Mouse (Mus musculus): ENCODE measurements around the gene Gm3532. TPM values are rescaled to one million over a fixed set of nuclear protein-coding genes. Genes with fewer than 3 reads are reported as not detected.
"Not testable (repeated sequence)": the region's sequence is repeated elsewhere in the genome, so short reads cannot be mapped to it uniquely, and the experiment has no call there.

The Gm3532 gene
- polyA plus RNA-seq (2015; fragmentation: Nextera tagmentation; extraction: Ambion mirVana) = not detected in 2 replicates

- WGBS = no CpG with 5 or more reads among the region's 2 CpGs
Observed at GRCm38 (mm10) chr14:5538196-5538595, at the start of gene Gm3532. TSS of gene Gm3532 (plus strand) at chr14:5538496.

DNA sequence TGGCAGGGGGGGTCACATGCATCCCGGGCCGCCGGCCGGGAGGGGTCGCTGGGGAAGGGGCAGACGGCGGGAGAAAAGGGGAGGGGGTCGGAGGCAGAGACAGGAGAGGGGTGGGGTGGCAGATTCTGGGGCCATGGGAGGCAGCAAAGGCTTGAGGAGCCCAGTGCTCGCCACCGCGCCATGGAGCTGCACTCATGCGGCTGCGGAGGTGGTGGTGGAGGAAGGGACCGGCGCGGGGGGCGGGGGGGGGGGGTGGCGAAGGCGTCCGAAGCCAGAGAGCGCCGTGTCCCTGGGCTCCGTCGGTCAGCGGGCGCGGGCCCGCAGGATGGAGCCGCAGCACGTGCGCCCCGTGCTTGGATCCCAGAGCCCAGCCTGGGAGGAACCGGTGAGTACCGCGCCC is 36.9 kb upstream of the Gm3532 start, which contains the start of gene Gm3488:
Gene Gm3488 (plus strand): TSS at position 301 of the 400 bp plus-strand sequence.
- H3K27ac ChIP-seq; H3K9ac ChIP-seq; H3K4me1 ChIP-seq (replicated peaks); ATAC-seq (ENCODE audit: low FRiP score); H3K4me2 ChIP-seq; H3K4me3 ChIP-seq; H3K36me3 ChIP-seq; H3K27me3 ChIP-seq; H3K9me3 ChIP-seq: not testable (repeated sequence)
- no CpG with 5 or more reads among the region's 35 CpGs for WGBS

More at GRCm38 (mm10) chr14:5538196-5538595, at the start of gene Gm3532:
- not testable (repeated sequence) for H3K27me3 ChIP-seq; H3K9ac ChIP-seq; H3K36me3 ChIP-seq; H3K4me1 ChIP-seq (replicated peaks); H3K9me3 ChIP-seq; H3K27ac ChIP-seq; H3K4me3 ChIP-seq; H3K4me2 ChIP-seq; ATAC-seq (ENCODE audit: low FRiP score)

Other genes with a start within 250 kb of the Gm3532 start
- gene Gm3542, start 203.6 kb upstream of the Gm3532 start, polyA plus RNA-seq (2015; fragmentation: Nextera tagmentation; extraction: Ambion mirVana) = not detected in 2 replicates
- 1.4 and 1.6 TPM in 2 replicates for gene Gm3500, start 149.4 kb upstream of the Gm3532 start, polyA plus RNA-seq (2015; fragmentation: Nextera tagmentation; extraction: Ambion mirVana)
- gene Gm3194, start 83.0 kb upstream of the Gm3532 start, polyA plus RNA-seq (2015; fragmentation: Nextera tagmentation; extraction: Ambion mirVana) = 2.8 and 3.2 TPM in 2 replicates
- gene Gm8246, start 60.7 kb upstream of the Gm3532 start, polyA plus RNA-seq (2015; fragmentation: Nextera tagmentation; extraction: Ambion mirVana) = not detected in 2 replicates
- gene Gm3187, start 54.3 kb upstream of the Gm3532 start, polyA plus RNA-seq (2015; fragmentation: Nextera tagmentation; extraction: Ambion mirVana) = not detected in 2 replicates
- 11.8 and 12.0 TPM in 2 replicates for gene Gm3488, start 36.8 kb upstream of the Gm3532 start, polyA plus RNA-seq (2015; fragmentation: Nextera tagmentation; extraction: Ambion mirVana)
- not detected in 2 replicates for gene Gm8265, start 94.5 kb downstream of the Gm3532 start, polyA plus RNA-seq (2015; fragmentation: Nextera tagmentation; extraction: Ambion mirVana)
- not detected in 2 replicates for gene Gm9603, start 149.0 kb downstream of the Gm3532 start, polyA plus RNA-seq (2015; fragmentation: Nextera tagmentation; extraction: Ambion mirVana)
- gene Gm3373, start 203.1 kb downstream of the Gm3532 start, polyA plus RNA-seq (2015; fragmentation: Nextera tagmentation; extraction: Ambion mirVana) = 0.35 TPM in 1 of 2 replicates, not detected in the other